Mouse (Mus musculus) embryonic facial prominence, embryonic 15.5 days (tissue): Measurements from ENCODE around the gene Fbxl3. TPM values are rescaled to one million over a fixed set of nuclear protein-coding genes. Genes with fewer than 3 reads are reported as not detected.
A peak's percentile ranks its signal among the peaks of the same experiment; 100 is the strongest.

ENCODE experiments used
- ATAC-seq: fragments of 200-750 bp; cut with Nextera tagmentation; 2 replicates; pipeline ENCODE4 v1.8.0; 2017; ENCODE audit warnings: low read depth, moderate TSS enrichment; ENCODE audit not compliant: insufficient number of reproducible peaks, low FRiP score, low TSS enrichment
- H3K27ac ChIP-seq: fragments of 300-500 bp; sonication (generic); replicated peaks from 2 replicates; pipeline ENCODE4 v1.5.1; 2015; ENCODE audit warnings: mild to moderate bottlenecking, inconsistent platforms
- H3K27me3 ChIP-seq: fragments of 300-500 bp; sonication (generic); 2 replicates; pipeline ENCODE4 v1.6.1; 2015; ENCODE audit warnings: inconsistent platforms
- H3K36me3 ChIP-seq: fragments of 300-500 bp; sonication (generic); 2 replicates; pipeline ENCODE4 v1.6.1; 2015; ENCODE audit warnings: mild to moderate bottlenecking, inconsistent platforms
- H3K4me1 ChIP-seq: fragments of 300-500 bp; sonication (generic); 2 replicates; pipeline ENCODE4 v1.6.1; 2015; ENCODE audit warnings: inconsistent platforms
- H3K4me2 ChIP-seq: fragments of 300-500 bp; sonication (generic); replicated peaks from 2 replicates; pipeline ENCODE4 v1.6.1; 2015; ENCODE audit warnings: mild to moderate bottlenecking, inconsistent platforms
- H3K4me3 ChIP-seq: fragments of 300-500 bp; sonication (generic); replicated peaks from 2 replicates; pipeline ENCODE4 v1.5.1; 2015; ENCODE audit warnings: mild to moderate bottlenecking, inconsistent platforms
- H3K9ac ChIP-seq: fragments of 300-500 bp; sonication (generic); 2 replicates; pipeline ENCODE4 v1.6.1; 2015; ENCODE audit warnings: inconsistent platforms
- H3K9me3 ChIP-seq: fragments of 300-500 bp; sonication (generic); replicated peaks from 2 replicates; pipeline ENCODE4 v1.6.1; 2016; ENCODE audit warnings: inconsistent platforms
- WGBS: fragments of 180-500 bp; shearing (Covaris S2); methylation state at CpG from one replicate; pipeline ENCODE4 v1.1.7; 2015; 5-methylcytosine and 5-hydroxymethylcytosine counted together
- polyA plus RNA-seq: library from polyadenylated mRNA; unstranded; fragments of >200 nt; fragmentation: Nextera tagmentation; extraction: Ambion mirVana; gene quantifications from 2 replicates; pipeline ENCODE4 v1.2.1, GENCODE M21; 2015

The Fbxl3 gene
- polyA plus RNA-seq: 25.2 and 27.0 TPM in 2 replicates

- no peaks in the 10 kb centered on the region for H3K9me3 ChIP-seq
- H3K36me3 ChIP-seq: no peaks in the 10 kb centered on the region
- peak within 1 kb of the TSS; percentile 89 for H3K4me3 ChIP-seq
- H3K4me2 ChIP-seq: peak within 1 kb of the TSS; percentile 58
- peak; percentile 93 for ATAC-seq
- H3K27ac ChIP-seq: peak within 1 kb of the TSS; percentile 99
- H3K27me3 ChIP-seq: no peaks in the 10 kb centered on the region
- H3K4me1 ChIP-seq: peaks cover 6% of the 10 kb centered on the region
- H3K9ac ChIP-seq: peak within 1 kb of the TSS; percentile 80
- WGBS: under 1% methylated on average over 85 of the region's 88 CpGs
Measured at GRCm38 (mm10) chr14:103099238-103099933, at the start of gene Fbxl3. TSS of gene Fbxl3 (minus strand) at chr14:103099566.

DNA sequence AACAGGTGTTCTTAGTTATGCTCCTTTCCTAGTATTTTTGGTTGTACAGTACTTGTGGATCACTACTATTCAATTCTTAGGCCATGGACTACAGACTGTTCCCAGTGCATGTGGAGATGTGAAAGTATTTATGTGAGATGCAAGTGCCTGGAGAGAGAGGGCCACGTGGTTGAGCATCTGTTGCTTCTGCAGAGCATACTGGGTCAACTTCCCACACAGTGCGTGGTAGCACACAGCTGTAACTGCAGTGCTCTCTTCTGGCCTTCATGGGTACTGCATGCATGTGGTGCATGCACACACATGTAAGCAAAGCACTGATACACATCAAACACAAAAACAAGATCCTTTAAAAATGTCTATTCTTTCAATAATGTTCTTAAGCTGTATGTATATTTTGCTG, 32.6 kb upstream of the Fbxl3 start:
- no peaks in the 10 kb centered on the region for H3K27me3 ChIP-seq
- no peaks in the 10 kb centered on the region for H3K4me1 ChIP-seq
- no peak overlapping the region for H3K27ac ChIP-seq
- no peak for ATAC-seq
- 81% methylated on average over 2 of the region's 2 CpGs for WGBS
- H3K4me3 ChIP-seq: no peak overlapping the region
- no peak overlapping the region for H3K9ac ChIP-seq
- peaks cover 50% of the 10 kb centered on the region for H3K36me3 ChIP-seq
- H3K4me2 ChIP-seq: no peak overlapping the region
- no peaks in the 10 kb centered on the region for H3K9me3 ChIP-seq

DNA sequence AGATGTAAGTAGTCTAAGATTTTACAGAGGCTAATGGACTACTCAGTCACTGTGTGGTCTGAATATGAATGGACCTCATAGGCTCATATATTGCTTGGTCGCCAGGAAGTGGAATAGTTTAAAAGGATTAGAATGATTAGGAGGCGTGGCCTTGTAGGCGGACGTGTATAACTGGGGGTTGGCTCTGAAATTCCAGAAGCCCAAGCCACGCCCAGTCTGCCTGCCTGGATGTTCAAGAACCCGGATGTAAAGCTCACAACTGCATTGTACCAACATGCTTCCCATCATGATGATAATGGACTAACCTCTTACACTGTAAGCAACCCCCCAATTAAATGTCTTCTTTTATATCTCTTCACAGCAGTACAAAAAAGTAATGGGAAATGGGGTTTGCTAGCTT, 26.4 kb upstream of the Fbxl3 start:
- Histone ChIP-seq H3K4me2 (no peak overlapping the region), H3K4me1 (no peaks in the 10 kb centered on the region), H3K9me3 (no peaks in the 10 kb centered on the region), H3K36me3 (peaks cover 55% of the 10 kb centered on the region), H3K4me3 (no peak overlapping the region), H3K9ac (no peak overlapping the region), H3K27ac (no peak overlapping the region), H3K27me3 (no peaks in the 10 kb centered on the region)
- WGBS: 77% methylated on average over 6 of the region's 6 CpGs
- no peak for ATAC-seq

GRCm38 (mm10) chr14:103114994-103115670, 15.8 kb upstream of the Fbxl3 start:
- no peak overlapping the region for H3K4me3 ChIP-seq
- H3K4me2 ChIP-seq: no peak overlapping the region
- H3K9me3 ChIP-seq: no peaks in the 10 kb centered on the region
- H3K4me1 ChIP-seq: no peaks in the 10 kb centered on the region
- 93% methylated on average over 3 of the region's 3 CpGs for WGBS
- H3K9ac ChIP-seq: no peak overlapping the region
- H3K27me3 ChIP-seq: no peaks in the 10 kb centered on the region
- no peak overlapping the region for H3K27ac ChIP-seq
- no peak for ATAC-seq
- H3K36me3 ChIP-seq: peaks cover 55% of the 10 kb centered on the region

DNA sequence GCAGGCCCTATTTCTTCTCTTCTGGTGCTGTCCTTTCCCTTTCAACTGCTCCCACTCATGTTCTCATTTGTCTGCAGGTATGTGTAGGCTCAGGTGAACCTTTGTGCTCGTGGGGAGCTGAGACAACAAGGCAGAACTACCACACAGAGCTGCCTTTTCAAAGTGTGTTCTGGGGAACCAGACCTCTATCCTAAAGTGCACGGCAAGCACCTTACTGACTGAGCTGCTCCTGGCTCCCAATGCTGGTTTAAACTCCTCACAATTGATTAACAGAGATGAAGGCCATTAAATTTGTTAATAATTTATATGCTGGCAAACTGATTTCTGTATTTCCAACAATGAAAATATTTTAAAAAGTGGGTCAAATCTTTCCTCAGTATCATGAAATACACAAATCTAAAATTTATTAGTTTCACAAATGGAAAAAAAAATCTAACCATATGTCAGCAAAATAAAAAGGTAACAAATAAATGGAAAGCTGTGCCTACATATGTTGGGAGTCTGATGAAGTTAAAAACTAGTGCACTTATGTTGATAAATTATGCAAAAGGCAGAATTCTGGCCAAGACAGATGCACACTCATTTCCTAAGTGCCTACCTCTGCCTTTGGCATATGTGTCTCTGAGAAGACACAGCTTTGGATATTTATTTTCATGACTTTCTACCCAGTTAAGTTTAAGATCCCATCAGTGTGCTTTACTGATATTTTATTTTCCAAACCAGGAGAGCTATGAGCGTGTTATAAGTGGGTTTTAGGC, 13.4 kb upstream of the Fbxl3 start:
- Histone ChIP-seq H3K9ac (no peak overlapping the region), H3K9me3 (no peaks in the 10 kb centered on the region), H3K27ac (no peak overlapping the region), H3K4me1 (no peaks in the 10 kb centered on the region), H3K27me3 (no peaks in the 10 kb centered on the region), H3K36me3 (peaks cover 38% of the 10 kb centered on the region), H3K4me2 (no peak overlapping the region), H3K4me3 (no peak overlapping the region)
- 94% methylated on average over 3 of the region's 3 CpGs for WGBS
- no peak for ATAC-seq

GRCm38 (mm10) chr14:103109971-103110370, 10.6 kb upstream of the Fbxl3 start:
- WGBS: 90% methylated on average over 4 of the region's 4 CpGs
- Histone ChIP-seq H3K27ac (no peak overlapping the region), H3K9ac (no peak overlapping the region), H3K4me1 (no peaks in the 10 kb centered on the region), H3K9me3 (no peaks in the 10 kb centered on the region), H3K36me3 (peaks cover 15% of the 10 kb centered on the region), H3K27me3 (no peaks in the 10 kb centered on the region), H3K4me2 (no peak overlapping the region), H3K4me3 (no peak overlapping the region)
- ATAC-seq: no peak

GRCm38 (mm10) chr14:103106301-103106700, 6.9 kb upstream of the Fbxl3 start:
- Histone ChIP-seq H3K36me3 (no peaks in the 10 kb centered on the region), H3K27ac (no peak overlapping the region), H3K4me3 (no peak overlapping the region), H3K4me1 (peaks cover 3% of the 10 kb centered on the region; the same call in 1 of the 2 replicates), H3K4me2 (no peak overlapping the region), H3K9me3 (no peaks in the 10 kb centered on the region), H3K9ac (no peak overlapping the region), H3K27me3 (no peaks in the 10 kb centered on the region)
- WGBS: 88% methylated on average over 2 of the region's 2 CpGs
- no peak for ATAC-seq

GRCm38 (mm10) chr14:103102731-103103335, 3.5 kb upstream of the Fbxl3 start:
- H3K9me3 ChIP-seq: no peaks in the 10 kb centered on the region
- no peak overlapping the region for H3K27ac ChIP-seq
- no peak for ATAC-seq
- H3K4me1 ChIP-seq: peaks cover 3% of the 10 kb centered on the region; the same call in 1 of the 2 replicates
- 69% methylated on average over 10 of the region's 10 CpGs for WGBS
- no peak overlapping the region for H3K4me2 ChIP-seq
- no peaks in the 10 kb centered on the region for H3K36me3 ChIP-seq
- no peak overlapping the region for H3K4me3 ChIP-seq
- H3K9ac ChIP-seq: no peak overlapping the region
- H3K27me3 ChIP-seq: no peaks in the 10 kb centered on the region

- Histone ChIP-seq H3K4me2 (no peak overlapping the region), H3K9ac (no peak overlapping the region), H3K4me3 (no peak overlapping the region), H3K36me3 (no peaks in the 10 kb centered on the region), H3K4me1 (peaks cover 6% of the 10 kb centered on the region), H3K27me3 (no peaks in the 10 kb centered on the region), H3K9me3 (no peaks in the 10 kb centered on the region), H3K27ac (no peak overlapping the region; the same call in 1 of the 2 replicates)
- WGBS: 65% methylated on average over 6 of the region's 6 CpGs
- no peak for ATAC-seq
Measured at GRCm38 (mm10) chr14:103102246-103102645, 2.9 kb upstream of the Fbxl3 start.

GRCm38 (mm10) chr14:103101171-103101570, 1.8 kb upstream of the Fbxl3 start:
- Histone ChIP-seq H3K9ac (no peak overlapping the region), H3K4me3 (no peak overlapping the region), H3K9me3 (no peaks in the 10 kb centered on the region), H3K36me3 (no peaks in the 10 kb centered on the region), H3K27ac (peak overlapping the region; percentile 7; the same call in 1 of the 2 replicates), H3K4me1 (peaks cover 6% of the 10 kb centered on the region), H3K27me3 (no peaks in the 10 kb centered on the region), H3K4me2 (no peak overlapping the region)
- ATAC-seq: no peak
- 72% methylated on average over 3 of the region's 3 CpGs for WGBS

DNA sequence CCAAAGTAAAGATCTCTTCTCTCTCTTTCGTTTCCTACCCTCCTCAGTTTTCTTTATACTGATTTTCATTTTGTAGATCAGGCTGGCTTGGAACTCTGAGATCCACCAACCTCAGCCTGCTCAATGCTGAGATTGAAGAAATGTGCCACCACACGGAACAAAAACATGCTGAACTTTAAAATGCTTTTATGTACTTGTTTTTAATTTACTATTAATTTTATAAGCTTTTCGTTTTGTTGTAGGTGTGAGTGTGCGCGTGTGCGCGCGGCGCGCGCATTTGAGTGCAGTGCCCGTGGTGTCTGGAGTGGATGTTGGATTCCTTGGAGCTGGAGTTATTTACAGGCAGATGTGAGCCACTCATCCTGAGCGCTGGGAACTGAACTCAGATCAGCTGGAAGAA, 930 bp upstream of the Fbxl3 start:
- no peaks in the 10 kb centered on the region for H3K36me3 ChIP-seq
- peak overlapping the region; percentile 58; the same call in 1 of the 2 replicates for H3K4me2 ChIP-seq
- peak overlapping the region; percentile 99; the same call in 1 of the 2 replicates for H3K27ac ChIP-seq
- no peaks in the 10 kb centered on the region for H3K9me3 ChIP-seq
- H3K9ac ChIP-seq: no peak overlapping the region
- no peaks in the 10 kb centered on the region for H3K27me3 ChIP-seq
- no peak for ATAC-seq
- WGBS: 78% methylated on average over 13 of the region's 13 CpGs
- H3K4me3 ChIP-seq: 0 out of 2 replicates have a peak overlapping the region, but pooled peaks have one; percentile 89
- H3K4me1 ChIP-seq: peaks cover 6% of the 10 kb centered on the region
